9 mouse cellular contexts compared by ENCODE assay signal in the genomic region with DNA sequence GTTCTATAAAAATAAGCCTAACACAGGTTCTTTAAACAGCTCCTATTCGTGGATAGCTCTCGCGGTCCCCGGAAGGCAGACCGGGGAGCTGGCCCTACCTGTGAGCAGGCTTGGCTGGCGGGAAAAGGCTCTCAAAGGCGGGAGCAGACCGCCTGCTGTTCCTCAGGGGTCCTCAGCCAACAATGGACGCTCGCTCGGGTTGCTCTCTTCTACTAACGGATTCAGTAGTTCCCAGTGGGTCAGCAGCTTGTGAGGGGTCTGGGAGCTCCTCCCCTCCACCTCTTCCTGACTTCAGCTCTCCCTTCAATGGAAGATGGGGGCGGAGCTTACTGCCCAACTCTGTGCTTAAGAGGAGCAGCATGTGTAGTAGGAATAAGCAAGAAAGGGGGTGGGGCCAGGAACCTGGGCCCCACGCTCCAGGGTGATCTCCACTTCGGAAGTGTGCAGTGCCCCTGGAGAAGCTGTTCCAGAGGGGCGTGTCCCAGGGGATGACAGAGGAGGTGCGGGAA. TPM values are rescaled to one million over a fixed set of nuclear protein-coding genes. Genes with fewer than 3 reads are reported as not detected.
DNase-seq lines count a peak whose midpoint lies in the region; ATAC-seq and TF ChIP-seq lines count a peak whose summit lies in the region.
"Had no signal": no experiment of that assay in that cellular context is flagged by ENCODE, and none has a peak within 500 bp of the region (broad histone marks: within the 10 kb centered on the region; RNA-seq: fewer than 3 reads in every experiment).

TSS of gene Prlhr (minus strand) at position 51 of the 509 bp plus-strand sequence.

- ATAC-seq in lung, embryonic 16.5 days (ENCODE audit: low read depth), result no peak
- ATAC-seq in limb, embryonic 11.5 days (ENCODE audit: insufficient number of reproducible peaks, low FRiP score, low TSS enrichment, low read depth), result no peak
- no peak for ATAC-seq in erythroblast, adult 5-6 weeks (replicated peaks; ENCODE audit: low FRiP score, poor library complexity, severe bottlenecking)

- peak; percentile 12 to 14 for DNase-seq in cerebellum, adult 18-20 months
- no peak for DNase-seq in cerebellum, postnatal 4 days (ENCODE audit: low spot score in 2 of 2)
- no peak for DNase-seq in lung, adult 2 months
- DNase-seq in limb, embryonic 11.5 days (ENCODE audit: low spot score), result no peak
- peak; percentile 49 for DNase-seq in retina, embryonic 14.5 days (ENCODE audit: low spot score)
- no peak for DNase-seq in layer of hippocampus, adult 9-11 months

- H3K4me1 ChIP-seq in lung, embryonic 16.5 days (replicated peaks; ENCODE audit: control insufficient read depth, insufficient read depth, low read length), result peaks cover 10% of the 10 kb centered on the region
- H3K4me1 ChIP-seq in lung, adult 2 months (ENCODE audit: control insufficient read depth, insufficient read depth, low read length), result peaks cover 2% of the 10 kb centered on the region
- H3K4me1 ChIP-seq in limb, embryonic 11.5 days (ENCODE audit: control insufficient read depth, insufficient read depth, low read length), result 0 out of 2 replicates have a peak, but pooled peaks cover 5% of the 10 kb centered on the region

- peaks cover 37% of the 10 kb centered on the region for H3K27me3 ChIP-seq in lung, embryonic 16.5 days (ENCODE audit: control insufficient read depth, insufficient read depth, low read depth, low read length)
- H3K27me3 ChIP-seq in limb, embryonic 11.5 days (ENCODE audit: control insufficient read depth, insufficient read depth, low read length), result peaks cover 26% of the 10 kb centered on the region

- H3K4me2 ChIP-seq in lung, embryonic 16.5 days (ENCODE audit: low read depth, low read length), result peak within 1 kb of the TSS; percentile 49
- peak within 1 kb of the TSS; percentile 41 for H3K4me2 ChIP-seq in limb, embryonic 11.5 days (ENCODE audit: low read depth, severe bottlenecking)

- H3K9me3 ChIP-seq in lung, embryonic 16.5 days (ENCODE audit: control insufficient read depth, low read length), result no peaks in the 10 kb centered on the region
- no peaks in the 10 kb centered on the region for H3K9me3 ChIP-seq in limb, embryonic 11.5 days (ENCODE audit: control insufficient read depth, low read length)

- TF ChIP-seq CTCF in lung, adult 2 months (IDR thresholded peaks at IDR 0.05; ENCODE audit: insufficient read depth, low read length), result no peak

- H3K36me3 ChIP-seq in lung, embryonic 16.5 days (ENCODE audit: control insufficient read depth, insufficient read depth, low read length), result no peaks in the 10 kb centered on the region
- H3K36me3 ChIP-seq in limb, embryonic 11.5 days (ENCODE audit: control insufficient read depth, insufficient read depth, low read length), result no peaks in the 10 kb centered on the region

- no peak for TF ChIP-seq POLR2A in lung, adult 2 months (IDR thresholded peaks at IDR 0.05; ENCODE audit: borderline replicate concordance, extremely low read depth, low read depth, low read length)

- no peak within 1 kb of the TSS for H3K27ac ChIP-seq in lung, embryonic 16.5 days (ENCODE audit: low read length)
- H3K27ac ChIP-seq in limb, embryonic 11.5 days (replicated peaks; ENCODE audit: low read depth, low read length), result no peak within 1 kb of the TSS

- H3K4me3 ChIP-seq in lung, embryonic 16.5 days (ENCODE audit: low read length), result peak within 1 kb of the TSS; percentile 31
- no peak within 1 kb of the TSS for H3K4me3 ChIP-seq in lung, adult 2 months (replicated peaks; ENCODE audit: extremely low read depth, low read depth, low read length)
- peak within 1 kb of the TSS; percentile 20; the same call in 1 of the 2 replicates for H3K4me3 ChIP-seq in limb, embryonic 11.5 days (ENCODE audit: low read depth, low read length)

- 9% methylated on average over 17 of the region's 17 CpGs for WGBS in lung, embryonic 16.5 days
- WGBS in lung, adult 2 months, result 10% methylated on average over 17 of the region's 17 CpGs
- 7% methylated on average over 17 of the region's 17 CpGs for WGBS in limb, embryonic 11.5 days

- H3K9ac ChIP-seq in lung, embryonic 16.5 days (ENCODE audit: low read length), result no peak within 1 kb of the TSS
- H3K9ac ChIP-seq in limb, embryonic 11.5 days (ENCODE audit: low read length), result no peak within 1 kb of the TSS

RNA-seq across cellular contexts. Expression of gene Prlhr, which starts in this region (rescaled TPM):
- polyA plus RNA-seq in lung, embryonic 16.5 days (2015; fragmentation: Nextera tagmentation; extraction: Ambion mirVana), result not detected in 2 replicates
- not detected in 2 replicates for polyA plus RNA-seq in lung, adult 2 months (2012; rRNA removed)
- not detected in 2 replicates for polyA plus RNA-seq in limb, embryonic 11.5 days (2014; fragmentation: Nextera tagmentation; extraction: Ambion mirVana)
- not detected in 2 replicates for total RNA-seq in erythroblast, adult 5-6 weeks (2015; ENCODE audit: low replicate concordance)
- total RNA-seq in erythroblast, adult 5-6 weeks (2017; ENCODE audit: low replicate concordance), result not detected in 2 replicates
- polyA plus RNA-seq: large intestine, adult 2 months had no signal

Comparison
In these comparisons a context has a peak if more than half of its experiments do, and no peak if none do; other contexts are left out.
1. DNase-seq: peak in cerebellum, adult 18-20 months (2 of 2) and retina, embryonic 14.5 days (single experiment); none in cerebellum, postnatal 4 days (0 of 2), lung, adult 2 months (single experiment), limb, embryonic 11.5 days (single experiment) and layer of hippocampus, adult 9-11 months (single experiment).